Mouse (Mus musculus): Measurements from ENCODE around the gene Tmtc2. TPM values are rescaled to one million over a fixed set of nuclear protein-coding genes. Genes with fewer than 3 reads are reported as not detected.

Gene Tmtc2
- polyA plus RNA-seq, 1 experiment from 2014 or later, result 5.5 TPM

GRCm38 (mm10) chr10:105535848-105536247, 38.4 kb downstream of the Tmtc2 start:
- ATAC-seq, result no peak

GRCm38 (mm10) chr10:105532747-105533146, 41.5 kb downstream of the Tmtc2 start:
- no peaks in the 10 kb centered on the region for H3K9me3 ChIP-seq (replicated peaks; ENCODE audit: control insufficient read depth, low read length)
- H3K4me1 ChIP-seq (ENCODE audit: control insufficient read depth, insufficient read depth, low read length), result peaks cover 15% of the 10 kb centered on the region
- no peaks in the 10 kb centered on the region for H3K36me3 ChIP-seq (ENCODE audit: control insufficient read depth, insufficient read depth, low read length)
- no peak for DNase-seq (ENCODE audit: low spot score)
- WGBS, result 74% methylated on average over 7 of the region's 7 CpGs
- no peak for ATAC-seq
- no peak overlapping the region for H3K27ac ChIP-seq (ENCODE audit: low read depth, low read length)
- no peak overlapping the region for H3K9ac ChIP-seq (ENCODE audit: low read length)
- H3K4me2 ChIP-seq (ENCODE audit: low read length), result no peak overlapping the region
- no peak overlapping the region for H3K4me3 ChIP-seq (ENCODE audit: low read depth, low read length)
- no peaks in the 10 kb centered on the region for H3K27me3 ChIP-seq (replicated peaks; ENCODE audit: control insufficient read depth, insufficient read depth, low read length)

More at GRCm38 (mm10) chr10:105535848-105536247, 38.4 kb downstream of the Tmtc2 start:
- Histone ChIP-seq H3K9ac (ENCODE audit: low read length) (no peak overlapping the region), H3K9me3 (replicated peaks; ENCODE audit: control insufficient read depth, low read length) (no peaks in the 10 kb centered on the region), H3K27me3 (replicated peaks; ENCODE audit: control insufficient read depth, insufficient read depth, low read length) (no peaks in the 10 kb centered on the region), H3K4me1 (ENCODE audit: control insufficient read depth, insufficient read depth, low read length) (peaks cover 14% of the 10 kb centered on the region), H3K27ac (ENCODE audit: low read depth, low read length) (no peak overlapping the region), H3K4me3 (ENCODE audit: low read depth, low read length) (no peak overlapping the region), H3K36me3 (ENCODE audit: control insufficient read depth, insufficient read depth, low read length) (no peaks in the 10 kb centered on the region), H3K4me2 (ENCODE audit: low read length) (no peak overlapping the region)
- DNase-seq (ENCODE audit: low spot score), result no peak

- Histone ChIP-seq H3K36me3 (ENCODE audit: control insufficient read depth, insufficient read depth, low read length) (no peaks in the 10 kb centered on the region), H3K4me3 (ENCODE audit: low read depth, low read length) (no peak overlapping the region), H3K9ac (ENCODE audit: low read length) (no peak overlapping the region), H3K27ac (ENCODE audit: low read depth, low read length) (no peak overlapping the region), H3K4me2 (ENCODE audit: low read length) (no peak overlapping the region), H3K27me3 (replicated peaks; ENCODE audit: control insufficient read depth, insufficient read depth, low read length) (no peaks in the 10 kb centered on the region), H3K9me3 (replicated peaks; ENCODE audit: control insufficient read depth, low read length) (no peaks in the 10 kb centered on the region), H3K4me1 (ENCODE audit: control insufficient read depth, insufficient read depth, low read length) (peaks cover 15% of the 10 kb centered on the region)
- DNase-seq (ENCODE audit: low spot score) (peak; percentile 44), ATAC-seq (peak; percentile 55; the same call in 1 of the 2 replicates)
- WGBS, result 24% methylated on average over 5 of the region's 5 CpGs
Measured at GRCm38 (mm10) chr10:105532019-105532525, 42.2 kb downstream of the Tmtc2 start.

- H3K36me3 ChIP-seq (ENCODE audit: control insufficient read depth, insufficient read depth, low read length), result no peaks in the 10 kb centered on the region
Measured at GRCm38 (mm10) chr10:105531080-105531894, 43.0 kb downstream of the Tmtc2 start.

GRCm38 (mm10) chr10:105523405-105524088, 50.7 kb downstream of the Tmtc2 start:
- no peaks in the 10 kb centered on the region for H3K27me3 ChIP-seq (replicated peaks; ENCODE audit: control insufficient read depth, insufficient read depth, low read length)

More at GRCm38 (mm10) chr10:105531080-105531894, 43.0 kb downstream of the Tmtc2 start:
- DNase-seq (ENCODE audit: low spot score) (peak; percentile 75), ATAC-seq (peak; percentile 80)
- peaks cover 15% of the 10 kb centered on the region for H3K4me1 ChIP-seq (ENCODE audit: control insufficient read depth, insufficient read depth, low read length)
- H3K27me3 ChIP-seq (replicated peaks; ENCODE audit: control insufficient read depth, insufficient read depth, low read length), result no peaks in the 10 kb centered on the region
- H3K27ac ChIP-seq (ENCODE audit: low read depth, low read length), result no peak overlapping the region
- no peak overlapping the region for H3K4me2 ChIP-seq (ENCODE audit: low read length)
- H3K9ac ChIP-seq (ENCODE audit: low read length), result no peak overlapping the region
- 40% methylated on average over 9 of the region's 9 CpGs for WGBS
- H3K4me3 ChIP-seq (ENCODE audit: low read depth, low read length), result no peak overlapping the region
- no peaks in the 10 kb centered on the region for H3K9me3 ChIP-seq (replicated peaks; ENCODE audit: control insufficient read depth, low read length)

GRCm38 (mm10) chr10:105522431-105522830, 51.8 kb downstream of the Tmtc2 start:
- no peaks in the 10 kb centered on the region for H3K27me3 ChIP-seq (replicated peaks; ENCODE audit: control insufficient read depth, insufficient read depth, low read length)
- ATAC-seq (no peak), DNase-seq (ENCODE audit: low spot score) (no peak)
- WGBS, result 86% methylated on average over 7 of the region's 7 CpGs
- no peaks in the 10 kb centered on the region for H3K36me3 ChIP-seq (ENCODE audit: control insufficient read depth, insufficient read depth, low read length)
- no peaks in the 10 kb centered on the region for H3K4me1 ChIP-seq (ENCODE audit: control insufficient read depth, insufficient read depth, low read length)
- H3K4me2 ChIP-seq (ENCODE audit: low read length), result no peak overlapping the region
- no peak overlapping the region for H3K4me3 ChIP-seq (ENCODE audit: low read depth, low read length)
- no peak overlapping the region for H3K9ac ChIP-seq (ENCODE audit: low read length)
- no peak overlapping the region for H3K27ac ChIP-seq (ENCODE audit: low read depth, low read length)
- no peaks in the 10 kb centered on the region for H3K9me3 ChIP-seq (replicated peaks; ENCODE audit: control insufficient read depth, low read length)

More at GRCm38 (mm10) chr10:105523405-105524088, 50.7 kb downstream of the Tmtc2 start:
- no peak overlapping the region for H3K4me3 ChIP-seq (ENCODE audit: low read depth, low read length)
- H3K9ac ChIP-seq (ENCODE audit: low read length), result no peak overlapping the region
- no peaks in the 10 kb centered on the region for H3K9me3 ChIP-seq (replicated peaks; ENCODE audit: control insufficient read depth, low read length)
- no peak overlapping the region for H3K27ac ChIP-seq (ENCODE audit: low read depth, low read length)
- no peak overlapping the region for H3K4me2 ChIP-seq (ENCODE audit: low read length)
- no peaks in the 10 kb centered on the region for H3K36me3 ChIP-seq (ENCODE audit: control insufficient read depth, insufficient read depth, low read length)
- no peak for DNase-seq (ENCODE audit: low spot score)
- no peaks in the 10 kb centered on the region for H3K4me1 ChIP-seq (ENCODE audit: control insufficient read depth, insufficient read depth, low read length)
- WGBS, result 73% methylated on average over 8 of the region's 8 CpGs
- ATAC-seq, result no peak

- no peaks in the 10 kb centered on the region for H3K9me3 ChIP-seq (replicated peaks; ENCODE audit: control insufficient read depth, low read length)
- no peaks in the 10 kb centered on the region for H3K4me1 ChIP-seq (ENCODE audit: control insufficient read depth, insufficient read depth, low read length)
- no peak for ATAC-seq
- 62% methylated on average over 6 of the region's 6 CpGs for WGBS
- no peak for DNase-seq (ENCODE audit: low spot score)
- H3K4me3 ChIP-seq (ENCODE audit: low read depth, low read length), result no peak overlapping the region
- H3K27ac ChIP-seq (ENCODE audit: low read depth, low read length), result no peak overlapping the region
- no peaks in the 10 kb centered on the region for H3K36me3 ChIP-seq (ENCODE audit: control insufficient read depth, insufficient read depth, low read length)
- H3K9ac ChIP-seq (ENCODE audit: low read length), result no peak overlapping the region
- no peaks in the 10 kb centered on the region for H3K27me3 ChIP-seq (replicated peaks; ENCODE audit: control insufficient read depth, insufficient read depth, low read length)
- no peak overlapping the region for H3K4me2 ChIP-seq (ENCODE audit: low read length)
Measured at GRCm38 (mm10) chr10:105519154-105519806, 55.0 kb downstream of the Tmtc2 start.

GRCm38 (mm10) chr10:105518144-105518543, 56.1 kb downstream of the Tmtc2 start:
- Histone ChIP-seq H3K9me3 (replicated peaks; ENCODE audit: control insufficient read depth, low read length) (no peaks in the 10 kb centered on the region), H3K27me3 (replicated peaks; ENCODE audit: control insufficient read depth, insufficient read depth, low read length) (no peaks in the 10 kb centered on the region), H3K4me1 (ENCODE audit: control insufficient read depth, insufficient read depth, low read length) (no peaks in the 10 kb centered on the region), H3K9ac (ENCODE audit: low read length) (no peak overlapping the region), H3K36me3 (ENCODE audit: control insufficient read depth, insufficient read depth, low read length) (no peaks in the 10 kb centered on the region), H3K27ac (ENCODE audit: low read depth, low read length) (no peak overlapping the region), H3K4me2 (ENCODE audit: low read length) (no peak overlapping the region), H3K4me3 (ENCODE audit: low read depth, low read length) (no peak overlapping the region)
- DNase-seq (ENCODE audit: low spot score) (no peak), ATAC-seq (no peak)
- WGBS, result 89% methylated on average over 9 of the region's 9 CpGs
